Mouse (Mus musculus) induced T-regulatory cell, adult 2 months (primary cell): ENCODE data around the gene Cdkl5.

Experiments used
- DNase-seq: peaks from one replicate; pipeline ENCODE4 v3.0.0-alpha.2; 2012; ENCODE audit warnings: low read depth

Cdkl5 gene

DNA sequence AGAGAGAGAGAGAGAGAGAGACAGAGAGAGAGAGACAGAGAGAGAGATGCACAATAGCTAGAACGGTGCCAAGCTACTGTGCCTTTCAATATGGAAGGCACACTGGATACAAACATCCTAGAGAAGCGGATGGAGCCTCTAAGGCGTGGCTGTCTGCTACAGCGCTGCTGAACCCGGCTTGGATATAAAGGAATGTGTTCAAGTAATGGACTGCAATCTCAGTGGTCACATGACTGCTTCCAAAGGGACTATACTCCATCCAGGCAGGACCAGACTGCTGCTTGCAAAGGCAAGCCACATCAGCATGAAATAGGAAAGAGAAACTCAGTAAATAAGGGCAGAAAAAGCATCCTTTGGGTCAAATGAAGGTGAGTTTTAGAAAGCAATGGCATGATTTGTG is 258.9 kb downstream of the Cdkl5 start, which contains the start of gene Ppef1:
Gene Ppef1, minus strand, starts transcription at position 116 of the 400 bp plus-strand sequence.
- no peak for DNase-seq
